Mouse (Mus musculus) megakaryocyte-erythroid progenitor cell, adult 5-6 weeks (primary cell): Measurements from ENCODE around the gene Abcc9. TPM values are rescaled to one million over a fixed set of nuclear protein-coding genes. Genes with fewer than 3 reads are reported as not detected.
A peak's percentile ranks its signal among the peaks of the same experiment; 100 is the strongest.

ENCODE experiments used
- ATAC-seq: replicated peaks from 2 replicates; pipeline ENCODE4 v1.8.0; 2016; ENCODE audit warnings: mild to moderate bottlenecking, inconsistent platforms; ENCODE audit not compliant: severe bottlenecking, poor library complexity, low FRiP score, low TSS enrichment
- total RNA-seq, 2 experiments: library from RNA; stranded (forward) in 1 of 2; stranded (reverse) in 1 of 2; fragments of 200-1000, 215-1000 nt in 1 of 2; fragments of >200 nt in 1 of 2; fragmentation: Nextera tagmentation in 1 of 2; gene quantifications; 2 replicates each; pipeline ENCODE4 v1.2.3; 2014 to 2017

The Abcc9 gene
- total RNA-seq (2014; fragmentation: Nextera tagmentation) (not detected in 2 replicates), total RNA-seq (2017) (not detected in 2 replicates)

DNA sequence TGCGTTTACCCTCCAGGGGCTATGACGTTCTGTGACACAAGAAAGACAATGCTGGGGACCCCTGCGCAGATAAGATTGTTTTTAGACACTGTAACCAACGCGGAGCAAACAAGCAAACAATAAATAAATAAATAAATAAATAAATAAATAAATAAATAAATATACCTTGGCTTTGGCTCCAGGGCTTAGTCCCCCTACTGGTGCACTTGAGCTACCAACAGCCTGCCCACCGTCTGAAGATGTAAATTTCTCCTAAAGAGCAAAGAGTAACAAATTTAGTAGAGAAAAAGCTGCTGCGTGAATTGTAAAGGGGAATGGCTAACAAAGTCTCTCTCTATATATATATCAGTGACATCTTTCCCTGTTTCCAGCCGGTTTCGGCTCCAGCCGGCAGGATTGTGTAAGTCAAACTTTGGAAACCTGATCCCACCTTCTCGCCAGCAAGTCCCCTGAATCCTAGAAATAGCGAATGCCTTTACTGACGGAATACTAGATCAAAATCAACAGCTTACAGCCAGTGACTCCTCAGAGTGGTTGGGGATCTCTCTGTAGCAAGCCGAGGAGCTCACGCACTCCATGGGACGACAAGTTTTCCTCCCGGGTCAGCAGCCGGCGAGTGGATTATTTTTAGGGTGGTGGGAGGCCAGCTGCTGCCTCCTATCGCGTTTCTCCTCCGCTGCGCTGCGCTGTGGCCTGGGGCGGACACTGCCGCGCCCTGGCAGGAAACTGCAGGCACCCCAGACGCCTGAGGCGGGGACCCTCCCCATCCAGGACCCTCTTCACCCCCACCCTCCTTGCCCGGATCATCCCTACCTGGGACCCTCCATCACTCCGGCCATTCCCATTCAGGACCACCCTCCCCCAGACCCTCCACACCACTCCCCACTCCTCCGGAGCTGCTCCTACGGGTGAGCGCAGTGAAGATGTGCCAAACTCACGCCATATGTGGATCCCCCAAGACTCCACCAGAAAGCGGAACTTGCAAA is at the start of gene Abcc9:
Gene Abcc9, minus strand, starts transcription at position 664 of the 986 bp plus-strand sequence.
- ATAC-seq, result no peak

DNA sequence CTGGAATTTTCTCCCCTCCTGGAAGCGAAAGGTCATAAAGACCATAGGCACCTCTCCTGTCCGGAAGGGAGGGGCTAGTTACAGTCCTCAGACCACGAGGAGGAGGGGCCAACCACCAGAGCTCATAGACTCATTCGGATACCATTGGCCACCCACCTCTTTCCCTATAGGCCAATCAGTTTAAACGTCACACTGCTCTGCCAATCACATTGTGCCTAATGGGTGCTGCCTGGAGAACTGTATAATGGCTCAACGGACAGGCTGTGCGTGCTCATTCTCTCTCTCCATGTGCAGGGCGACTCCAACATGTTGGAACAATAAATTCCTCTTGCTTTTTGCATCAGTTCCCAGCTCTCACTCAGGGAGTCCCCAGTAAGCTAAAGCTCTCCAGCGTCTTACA is 49.2 kb upstream of the Abcc9 start:
- ATAC-seq, result no peak

DNA sequence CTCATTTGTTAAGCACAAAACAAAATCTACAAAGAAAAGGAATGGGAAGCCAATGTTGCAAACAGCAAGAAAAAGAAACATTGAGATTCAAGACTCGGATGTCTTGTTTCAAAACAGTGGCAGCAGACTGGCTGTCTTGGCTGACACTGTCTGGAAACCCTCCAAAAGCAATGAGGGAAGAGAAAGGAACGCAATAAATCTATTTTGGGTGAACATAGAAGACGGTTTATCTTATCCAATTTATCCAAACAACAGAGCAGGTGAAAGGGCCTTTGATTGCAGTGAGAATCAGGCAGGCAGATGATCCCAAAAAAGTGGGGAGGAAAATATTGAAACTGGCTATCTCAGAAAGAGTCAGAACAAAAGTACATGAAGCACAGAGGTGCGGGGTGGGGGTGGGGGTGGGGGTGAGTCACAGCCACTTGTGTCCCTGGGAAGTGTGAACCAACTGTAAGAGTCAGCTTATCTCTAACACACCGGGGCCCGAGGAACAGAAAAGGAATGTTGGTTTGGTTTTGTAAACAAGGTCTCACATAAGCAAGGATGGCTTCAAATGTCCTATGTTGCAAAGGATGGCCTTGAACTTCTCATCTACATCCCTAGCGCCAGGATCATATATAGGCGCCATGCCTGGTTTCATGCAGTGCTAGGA is 46.1 kb upstream of the Abcc9 start:
- ATAC-seq, result peak; percentile 25; the same call in 1 of the 2 replicates

DNA sequence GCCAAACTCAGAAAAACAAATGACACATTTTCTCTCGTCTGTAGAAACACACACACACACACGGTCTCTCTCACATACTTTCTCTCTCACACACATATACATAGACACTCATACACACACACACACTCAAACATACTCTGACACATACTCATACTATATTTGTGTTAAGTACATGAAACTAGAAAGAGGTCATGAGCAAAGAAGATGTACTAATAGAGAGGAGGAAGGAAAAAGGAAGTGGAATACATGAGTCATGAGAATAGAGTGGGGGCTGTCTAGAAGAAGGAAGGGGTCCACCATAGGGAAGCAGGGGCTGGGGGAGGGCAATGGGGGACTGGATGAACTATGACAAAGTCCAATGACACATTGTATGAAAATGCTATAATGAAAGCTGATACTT is 45.0 kb upstream of the Abcc9 start:
- no peak for ATAC-seq

DNA sequence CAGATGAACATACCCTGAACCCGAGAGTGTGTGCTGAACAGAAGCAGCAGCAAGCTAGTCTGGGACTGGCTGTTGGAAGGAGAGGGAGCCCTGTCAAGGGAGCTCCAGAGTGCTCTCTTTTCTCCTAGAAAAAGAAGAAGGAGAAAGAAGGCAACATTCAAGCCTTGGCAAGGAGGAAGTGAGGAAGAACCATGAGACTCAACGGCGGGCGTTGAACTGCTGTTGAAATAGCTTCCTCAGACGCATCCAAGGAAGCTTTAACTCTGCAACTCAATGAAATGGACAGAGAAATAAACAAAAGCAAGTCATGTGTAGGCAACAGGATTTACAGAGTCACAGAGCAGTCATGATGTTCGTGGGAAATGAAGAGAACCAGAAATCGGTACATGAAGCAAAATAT is 44.6 kb upstream of the Abcc9 start:
- no peak for ATAC-seq

DNA sequence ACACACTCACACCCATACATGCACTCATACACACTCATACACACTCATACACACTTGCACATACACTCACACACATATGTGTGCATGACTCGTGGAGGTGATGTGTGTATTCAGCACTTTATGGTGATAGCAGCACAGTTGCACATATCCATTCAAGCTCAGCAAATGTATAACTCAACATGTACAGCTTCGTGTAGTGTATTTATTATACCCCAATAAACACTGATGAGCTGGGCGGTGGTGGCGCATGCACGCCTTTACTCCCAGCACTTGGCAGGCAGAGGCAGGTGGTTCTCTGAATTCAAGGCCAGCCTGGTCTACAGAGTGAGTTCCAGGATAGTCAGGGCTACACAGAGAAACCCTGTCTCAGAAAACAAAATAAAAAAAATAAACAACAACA is 43.4 kb upstream of the Abcc9 start:
- no peak for ATAC-seq

DNA sequence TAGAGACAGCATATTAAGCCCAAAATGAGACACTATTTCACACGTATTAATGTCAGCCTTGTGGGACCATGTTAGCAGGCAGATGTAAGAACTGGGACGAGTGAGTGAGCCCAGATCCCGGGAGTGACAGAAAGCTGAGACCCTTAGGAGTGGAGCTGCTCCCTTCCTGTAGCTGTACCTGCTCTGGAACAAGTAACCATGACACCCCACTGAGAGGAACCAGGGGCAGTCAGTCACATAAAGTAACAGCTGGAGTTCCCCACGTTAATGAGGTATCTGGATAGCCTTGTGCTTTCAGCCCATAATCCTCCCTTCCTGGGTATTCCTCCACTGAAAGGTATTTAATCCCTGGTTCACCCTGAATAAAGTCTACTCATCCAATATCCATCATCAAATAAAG is 41.1 kb upstream of the Abcc9 start:
- ATAC-seq, result no peak

DNA sequence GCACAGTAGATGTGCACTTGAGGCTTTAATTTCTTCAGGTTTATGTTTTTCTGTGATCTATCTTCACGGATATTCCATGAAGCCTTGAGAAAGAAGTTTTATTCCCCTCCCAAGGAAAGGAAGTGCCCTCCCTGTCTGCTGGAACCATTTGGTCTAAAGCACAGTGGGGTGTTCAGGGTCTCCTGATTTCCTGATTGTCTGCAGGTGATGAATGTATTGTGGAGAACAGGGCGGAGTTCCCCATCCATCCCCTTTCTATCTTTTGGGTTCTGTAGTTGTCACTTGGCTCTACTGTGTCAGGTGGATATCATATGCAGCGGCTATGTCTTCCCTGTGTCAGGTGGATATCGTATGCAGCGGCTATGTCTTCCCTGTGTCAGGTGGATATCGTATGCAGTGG is 39.6 kb upstream of the Abcc9 start:
- no peak for ATAC-seq

DNA sequence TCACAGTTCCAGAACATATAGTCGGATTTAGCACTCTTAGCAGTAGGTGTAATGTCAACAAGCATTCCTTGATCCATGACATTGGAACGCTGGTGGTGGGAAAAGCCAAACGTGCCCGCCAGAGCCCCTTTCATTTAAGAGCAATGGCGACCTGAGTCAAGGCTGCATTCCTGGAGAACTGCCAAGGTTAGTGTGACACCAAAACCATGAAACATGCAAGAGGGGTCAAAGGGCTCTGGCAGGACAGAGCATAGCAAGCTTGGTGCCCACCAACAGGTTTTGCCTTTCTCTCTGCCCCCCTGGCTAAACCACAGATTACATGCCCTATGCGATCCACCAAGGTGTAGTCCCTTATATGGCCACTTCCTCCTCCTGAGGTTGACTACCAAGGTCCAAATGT is 36.5 kb upstream of the Abcc9 start:
- no peak for ATAC-seq

- ATAC-seq, result no peak
Observed at GRCm38 (mm10) chr6:142738225-142738624, 36.1 kb upstream of the Abcc9 start.

- ATAC-seq, result peak; percentile 73
Observed at GRCm38 (mm10) chr6:142735302-142736005, 33.3 kb upstream of the Abcc9 start.

DNA sequence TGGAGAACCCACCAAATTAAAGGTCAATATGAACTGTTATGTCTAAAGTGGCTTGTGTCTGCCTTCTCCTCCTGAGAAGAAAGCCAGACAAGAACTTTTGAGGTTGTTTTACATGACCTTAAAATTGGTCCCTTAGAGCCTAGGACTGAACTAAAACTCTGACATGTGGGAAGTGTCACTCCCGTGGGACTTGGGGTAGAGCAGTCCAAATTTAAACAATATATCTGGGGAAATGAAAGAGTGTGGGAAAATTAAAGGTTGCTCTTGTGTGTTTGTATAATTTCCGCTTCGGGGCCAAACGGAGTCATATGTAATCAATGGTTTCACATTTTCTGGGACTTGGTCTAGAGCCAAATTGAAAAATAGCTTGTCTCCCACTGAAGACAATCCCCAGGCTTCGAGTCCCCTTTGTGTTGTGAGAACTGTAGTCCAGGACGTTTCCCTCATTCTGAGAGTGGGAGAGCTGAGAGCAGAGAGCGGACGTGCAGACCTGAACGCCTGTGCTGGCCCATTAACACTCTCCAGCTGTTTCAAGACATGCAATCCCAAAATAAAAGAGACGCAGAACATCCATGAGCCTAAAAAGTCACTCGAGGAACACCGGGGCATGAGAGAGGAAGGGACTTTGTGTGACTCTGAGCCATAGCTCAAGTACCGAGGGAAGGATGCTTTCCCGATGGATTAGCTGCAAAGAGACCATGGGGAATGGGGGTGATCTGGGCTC is 30.6 kb upstream of the Abcc9 start:
- no peak for ATAC-seq

DNA sequence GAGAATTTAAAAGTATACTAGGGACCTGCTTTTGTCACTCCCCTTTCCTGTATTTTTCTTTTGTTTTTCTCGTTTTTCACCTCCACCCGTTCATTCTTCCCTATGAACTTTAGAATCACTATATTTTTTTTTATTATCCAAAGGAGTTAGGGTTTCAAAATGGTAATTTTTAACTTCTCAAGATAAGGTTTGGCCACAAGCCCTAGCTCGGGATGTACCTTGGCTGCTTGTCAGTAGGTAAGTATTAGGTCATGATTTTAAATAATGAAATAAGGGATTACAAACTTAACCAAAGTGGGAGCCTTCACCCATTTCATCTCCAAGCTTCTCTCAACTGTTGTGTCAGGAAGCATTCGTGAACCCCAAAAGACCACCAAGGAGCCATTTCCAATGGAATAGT is 23.9 kb upstream of the Abcc9 start:
- ATAC-seq, result no peak

DNA sequence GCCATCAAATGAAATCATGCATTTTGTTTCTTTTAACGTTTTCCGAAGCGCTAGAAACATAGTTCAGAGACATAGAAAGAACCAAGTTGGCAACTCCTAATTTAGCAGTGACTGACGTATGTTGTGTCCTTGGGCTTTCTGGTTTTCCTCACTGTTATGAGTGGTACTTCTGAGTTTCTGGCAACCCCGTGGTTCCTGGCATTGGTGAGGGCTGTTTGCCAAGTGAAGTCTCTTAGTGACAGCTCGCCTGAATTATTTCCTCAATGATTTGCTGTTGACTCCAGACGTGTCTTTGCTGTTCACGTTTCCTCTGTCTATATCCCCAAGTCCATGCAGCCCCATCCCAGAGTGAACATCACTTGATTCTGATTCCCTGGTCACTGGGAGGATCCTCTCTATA is 19.6 kb upstream of the Abcc9 start:
- ATAC-seq, result no peak

DNA sequence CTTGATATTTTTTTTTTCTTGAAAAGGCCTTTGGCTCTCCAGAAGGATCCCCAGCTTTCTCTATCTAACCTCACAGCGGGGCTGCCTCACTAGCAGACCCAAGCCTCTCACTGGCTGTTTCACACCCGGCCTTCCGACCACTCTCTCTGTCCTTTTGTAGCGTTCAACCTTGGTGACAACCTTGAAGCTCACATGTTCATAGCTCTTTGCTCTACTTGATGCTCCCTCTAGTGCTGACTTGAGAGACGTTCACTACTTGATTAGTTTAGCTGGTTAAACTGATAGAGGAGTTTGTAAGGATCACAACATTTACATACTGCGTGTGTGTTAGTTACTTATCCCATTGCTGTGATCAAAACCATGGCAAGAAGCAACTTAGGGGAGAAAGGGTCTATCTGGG is 18.5 kb upstream of the Abcc9 start:
- ATAC-seq, result 0 out of 2 replicates have a peak, but pooled peaks have one; percentile 35

DNA sequence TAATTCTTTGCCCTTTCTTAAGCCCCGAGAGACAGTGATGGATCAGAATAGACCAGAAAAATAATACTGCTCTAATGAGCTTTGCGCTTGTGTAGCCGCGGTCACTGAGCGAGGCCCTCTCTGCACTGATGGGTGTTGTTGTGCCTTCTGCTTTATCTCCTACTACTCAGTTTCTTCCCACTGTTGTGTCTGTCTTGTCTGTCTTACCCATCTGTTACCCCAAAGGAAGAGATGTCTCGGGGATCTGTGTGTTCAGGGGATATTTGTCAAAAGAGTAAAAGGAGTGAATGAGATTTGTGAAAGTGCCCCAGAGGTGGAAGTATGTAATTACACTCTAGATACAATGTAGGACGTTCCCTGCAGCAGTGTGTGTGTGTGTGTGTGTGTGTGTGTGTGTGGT is 16.1 kb upstream of the Abcc9 start:
- ATAC-seq, result peak; percentile 43

GRCm38 (mm10) chr6:142717186-142717585 is 15.1 kb upstream of the Abcc9 start:
- ATAC-seq, result no peak

DNA sequence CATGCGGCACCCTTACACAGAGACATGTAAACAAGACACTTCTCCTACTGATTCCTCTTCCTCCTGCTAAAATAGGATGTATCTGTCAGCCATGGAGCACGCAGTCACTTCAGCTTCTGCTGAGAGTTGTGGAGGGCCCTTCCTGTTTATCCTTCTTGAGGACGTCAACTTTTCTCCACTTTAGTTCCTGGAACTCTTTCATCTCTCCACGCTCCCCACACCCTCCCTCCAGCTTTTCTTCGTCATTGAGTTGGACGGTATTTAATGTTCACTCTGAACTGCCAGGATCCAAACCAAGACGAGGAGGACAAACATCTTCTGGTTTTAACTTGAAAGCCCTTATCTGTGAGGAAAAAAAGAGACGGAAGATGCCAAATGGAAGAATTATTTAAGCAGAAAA is 12.9 kb upstream of the Abcc9 start:
- no peak for ATAC-seq

DNA sequence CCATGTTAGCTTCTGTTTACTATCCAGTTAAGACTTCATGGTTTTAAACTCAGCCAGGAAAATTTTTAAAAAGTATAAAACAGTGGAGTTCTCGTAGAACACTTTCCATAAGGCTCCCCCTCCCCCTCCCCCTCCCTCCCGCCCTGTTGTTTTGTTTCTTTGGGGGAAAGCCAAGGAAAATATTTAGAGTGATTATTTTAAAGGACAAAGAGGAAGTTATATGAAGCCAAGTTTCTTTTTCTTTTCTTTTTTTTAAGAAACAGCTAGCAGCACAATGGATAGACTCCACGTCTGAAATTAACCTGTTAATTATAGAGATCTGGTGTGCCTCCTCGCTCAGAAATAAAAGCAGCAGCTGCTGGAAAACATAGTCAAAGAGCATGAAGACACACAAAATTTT is 9.0 kb upstream of the Abcc9 start:
- ATAC-seq, result no peak
